Mouse (Mus musculus): ENCODE measurements at regions not wholly inside any gene's neighbourhood (a gene's known extent, or its start where the extent isn't known, plus 50 kb on each side); places are given as distances from the start of the nearest gene placed in this dataset.

DNA sequence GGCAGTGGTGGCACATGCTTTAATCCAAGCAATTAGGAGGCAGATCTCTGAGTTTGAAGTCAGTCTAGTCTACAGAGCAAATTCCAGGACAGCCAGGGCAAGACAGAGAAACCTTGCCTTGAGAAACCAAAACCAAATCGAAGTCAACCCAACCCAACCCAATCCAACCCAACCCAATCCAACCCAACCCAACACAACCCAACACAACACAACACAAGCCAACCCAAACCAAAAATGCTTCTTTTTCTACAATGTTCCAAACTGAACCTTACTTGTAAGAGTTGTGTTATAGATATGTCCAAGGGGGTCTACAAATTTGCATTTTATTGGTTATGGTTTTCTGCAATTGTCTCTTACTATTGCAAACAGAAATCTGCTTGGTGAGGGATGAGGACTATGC is 52.8 kb upstream of the Chodl start:
- DNase-seq (ENCODE audit: low read depth) = peak; percentile 28

DNA sequence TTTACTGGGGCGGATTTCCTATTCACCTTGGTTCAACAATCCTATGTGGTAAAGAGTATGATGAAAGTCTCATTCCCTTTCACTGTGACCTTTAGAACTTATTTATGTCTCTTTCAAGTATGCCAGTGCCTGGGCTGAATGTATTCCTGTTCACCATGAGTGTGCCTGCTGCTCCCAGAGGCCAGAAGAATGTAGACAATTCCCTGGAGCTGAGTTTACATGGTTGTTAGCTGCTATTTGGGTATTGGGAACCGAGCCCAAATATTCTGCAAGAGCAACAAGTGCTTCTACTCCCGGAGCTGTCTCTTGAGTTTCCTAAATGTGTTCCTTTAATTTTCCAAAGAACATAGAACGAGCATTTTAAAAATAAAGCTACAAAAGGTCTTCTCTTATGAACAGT is 71.7 kb upstream of the Chodl start:
- no peak for DNase-seq (ENCODE audit: low read depth)

DNA sequence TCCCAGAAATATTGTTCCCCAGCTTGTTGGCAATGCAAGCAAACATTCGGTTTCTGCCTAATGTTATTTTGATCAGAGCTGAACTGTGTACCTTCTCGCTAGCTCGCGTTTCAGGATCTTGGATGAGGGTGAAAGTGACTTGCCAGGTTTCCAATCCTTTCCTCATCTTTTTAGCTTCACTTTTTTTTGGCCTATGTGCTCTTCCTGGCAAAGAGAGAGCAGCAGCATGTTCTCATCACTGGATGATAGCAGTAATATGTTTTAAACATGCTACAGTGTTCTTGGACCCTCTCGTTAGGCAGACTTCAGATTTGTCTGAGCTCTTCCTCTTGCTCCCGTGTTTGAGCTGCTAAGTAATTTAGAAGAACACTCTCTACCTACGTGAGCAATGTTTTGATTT is 99.8 kb upstream of the Chodl start:
- no peak for DNase-seq (ENCODE audit: low read depth)

DNA sequence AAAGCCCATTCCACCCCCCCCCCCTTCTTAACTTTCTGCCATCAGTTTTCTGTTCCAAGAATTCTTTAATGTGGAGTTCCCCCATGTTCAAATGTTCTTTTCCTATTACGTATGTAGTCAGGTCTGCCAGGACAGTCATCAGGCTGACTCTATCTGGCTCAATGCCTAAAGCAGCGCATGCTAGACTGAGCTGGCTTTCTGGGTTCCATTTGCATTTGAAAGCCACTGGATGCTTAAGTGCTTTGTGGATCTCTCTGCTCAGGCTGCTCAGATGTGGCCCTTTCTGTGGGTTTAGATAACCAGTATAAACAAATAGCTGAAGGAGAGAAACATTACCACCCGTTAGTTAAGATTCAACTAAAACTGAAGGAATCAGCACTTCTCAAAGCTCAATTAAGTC is 103.0 kb upstream of the Chodl start:
- DNase-seq (ENCODE audit: low read depth) = no peak

DNA sequence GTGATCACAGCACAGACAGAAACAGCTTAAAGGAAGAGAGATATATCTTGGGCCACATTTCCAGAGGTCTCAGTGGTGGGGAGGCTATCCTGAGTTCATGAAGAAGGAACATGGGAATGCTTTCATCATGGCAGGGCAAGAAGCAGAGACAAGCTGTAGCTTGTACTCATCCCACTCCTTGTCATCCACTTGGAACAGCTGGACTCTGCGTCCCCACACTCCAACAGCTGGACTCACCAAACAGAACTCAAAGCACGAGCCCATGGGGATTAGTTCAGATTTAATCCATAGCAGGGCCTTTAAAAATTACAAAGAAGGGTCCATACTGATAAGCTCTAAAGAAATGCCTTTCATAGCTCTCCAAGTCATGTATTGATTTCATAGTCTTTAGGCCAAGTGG is 140.7 kb upstream of the Chodl start:
- no peak for DNase-seq (ENCODE audit: low read depth)

DNA sequence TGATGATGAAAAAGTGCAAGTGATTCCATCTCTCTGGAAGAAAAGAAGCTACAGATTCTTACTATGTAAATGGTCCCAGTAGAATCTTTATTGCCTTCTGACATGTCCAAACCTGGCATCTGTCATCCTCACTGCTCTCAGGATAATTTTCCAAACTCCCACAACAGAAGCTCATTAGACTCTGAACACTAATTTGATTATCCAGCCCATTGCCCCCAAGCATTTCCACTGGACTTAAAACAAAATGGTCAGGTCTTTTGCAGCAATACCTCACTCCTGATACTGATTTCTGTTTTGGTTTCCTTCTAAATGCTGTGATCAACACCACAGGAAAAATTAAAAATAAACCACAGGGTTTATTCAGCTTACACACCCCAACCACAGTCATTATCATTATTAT is 171.5 kb upstream of the Chodl start:
- DNase-seq (ENCODE audit: low read depth) = no peak

DNA sequence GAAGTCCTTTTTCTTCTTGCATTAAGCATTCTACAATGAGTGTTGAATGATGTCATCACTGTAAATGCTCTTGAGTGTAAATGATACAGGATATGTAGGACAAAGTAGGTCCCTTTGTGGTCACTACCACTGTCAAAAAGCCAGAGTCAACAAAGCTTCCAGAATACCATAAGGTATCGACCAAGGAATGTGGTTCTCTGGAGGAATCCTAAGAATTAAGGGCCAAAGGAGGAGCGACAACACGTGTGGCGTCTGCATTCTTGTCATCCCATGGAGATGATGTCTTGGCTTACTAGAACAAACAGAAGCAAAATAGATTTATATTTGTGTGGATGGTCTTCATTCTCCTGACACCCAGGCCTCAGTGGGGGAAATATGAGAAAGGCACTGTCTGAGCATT is 161.4 kb upstream of the D16Ertd472e start:
- DNase-seq (ENCODE audit: low read depth) = no peak

DNA sequence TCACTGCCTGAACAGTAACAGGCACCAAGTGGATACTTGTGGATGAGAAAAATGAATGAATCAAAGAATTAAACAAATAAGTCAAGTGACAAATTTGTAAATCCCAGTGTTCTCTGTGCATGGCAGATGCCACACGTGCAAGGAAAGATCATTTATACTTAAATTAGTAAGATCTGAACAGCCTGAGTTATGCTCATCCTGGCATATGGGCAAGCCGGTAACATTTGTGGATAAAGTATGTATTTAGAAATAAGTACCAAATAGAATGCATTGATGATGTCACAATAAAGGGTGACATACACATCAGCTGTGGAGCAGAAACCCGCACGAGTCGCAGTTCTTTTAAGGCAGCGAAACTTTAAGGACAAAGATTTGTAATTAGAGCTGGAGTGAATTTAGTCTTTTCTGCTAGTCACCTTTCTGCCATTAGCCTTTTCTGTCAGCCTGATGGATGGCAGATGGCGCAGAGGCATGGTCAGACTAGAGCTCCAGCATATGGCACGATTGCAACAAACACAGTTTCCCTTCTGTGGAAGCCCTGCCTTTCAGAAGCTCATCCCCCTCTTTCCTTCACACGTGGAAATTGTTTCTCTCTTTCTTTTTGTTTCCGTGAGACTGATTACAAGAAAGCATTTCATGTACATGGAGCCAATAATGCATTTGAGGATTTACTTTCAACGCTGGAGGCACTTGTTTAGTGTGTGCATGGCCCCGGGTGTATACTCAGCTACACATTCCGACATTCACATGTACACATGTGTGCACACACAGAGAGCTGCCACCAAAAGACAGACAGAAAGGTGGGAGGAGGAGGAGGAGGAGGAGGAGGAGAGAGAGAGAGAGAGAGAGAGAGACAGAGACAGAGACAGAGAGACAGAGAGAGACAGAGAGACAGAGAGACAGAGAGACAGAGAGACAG is 154.3 kb upstream of the D16Ertd472e start:
- DNase-seq (ENCODE audit: low read depth) = no peak

DNA sequence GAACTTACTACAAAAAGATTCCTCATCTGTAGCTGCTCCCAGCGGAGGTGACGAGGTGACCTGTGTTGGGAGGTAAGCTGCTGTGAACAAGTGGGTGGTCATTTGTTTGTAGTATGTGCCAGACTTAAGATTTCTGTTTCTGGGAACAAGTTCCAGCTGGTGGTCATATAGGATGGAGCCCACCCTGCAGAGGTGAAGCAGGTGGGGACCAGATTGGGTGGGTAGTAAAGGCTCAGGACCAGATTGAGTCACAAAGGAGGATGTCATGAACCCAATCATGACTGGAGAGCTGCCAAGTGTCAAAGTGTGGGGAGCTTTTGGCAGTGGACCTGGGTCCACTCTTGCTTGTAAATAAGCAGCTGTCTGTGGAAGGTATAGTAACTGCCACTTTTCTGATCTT is 149.0 kb upstream of the D16Ertd472e start:
- DNase-seq (ENCODE audit: low read depth) = no peak

DNA sequence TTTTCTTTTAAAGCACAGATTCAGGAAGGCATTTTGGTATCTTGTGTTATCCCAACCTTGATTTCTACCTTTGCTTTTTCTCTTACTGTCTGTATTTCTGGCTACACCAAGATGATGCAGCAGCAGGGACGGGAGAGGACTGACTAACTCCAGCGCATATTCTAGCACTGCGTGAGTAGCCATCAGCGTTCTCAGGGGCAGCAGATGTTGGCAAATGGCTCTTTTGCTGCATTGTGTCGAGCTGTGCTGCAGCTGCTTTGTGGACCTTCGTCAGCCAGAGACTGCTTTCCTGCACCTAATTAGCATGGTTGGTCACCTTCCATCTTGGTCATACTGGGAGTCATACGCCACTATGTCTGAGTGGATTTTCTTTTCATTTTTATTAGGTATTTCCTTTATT is 133.4 kb upstream of the D16Ertd472e start:
- DNase-seq (ENCODE audit: low read depth) = no peak

DNA sequence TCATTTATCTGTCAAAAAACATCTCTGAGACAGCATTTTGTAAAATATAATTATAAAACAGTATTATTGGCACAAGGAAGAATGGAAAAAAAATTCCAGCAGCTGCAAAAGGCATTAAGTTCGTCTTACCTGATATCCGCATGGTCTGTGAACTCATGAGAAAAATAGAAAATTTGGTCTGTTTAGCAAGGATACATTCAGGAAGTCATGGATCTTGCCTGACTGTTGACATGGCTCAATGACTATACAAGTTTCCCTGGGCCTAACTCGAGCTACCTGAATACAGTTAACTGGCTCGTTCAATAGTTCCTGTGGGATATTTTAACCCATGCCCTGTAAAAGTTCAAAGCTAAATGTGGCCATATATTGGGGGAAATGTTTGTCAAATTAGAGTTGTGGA is 131.1 kb upstream of the D16Ertd472e start:
- no peak for DNase-seq (ENCODE audit: low read depth)

DNA sequence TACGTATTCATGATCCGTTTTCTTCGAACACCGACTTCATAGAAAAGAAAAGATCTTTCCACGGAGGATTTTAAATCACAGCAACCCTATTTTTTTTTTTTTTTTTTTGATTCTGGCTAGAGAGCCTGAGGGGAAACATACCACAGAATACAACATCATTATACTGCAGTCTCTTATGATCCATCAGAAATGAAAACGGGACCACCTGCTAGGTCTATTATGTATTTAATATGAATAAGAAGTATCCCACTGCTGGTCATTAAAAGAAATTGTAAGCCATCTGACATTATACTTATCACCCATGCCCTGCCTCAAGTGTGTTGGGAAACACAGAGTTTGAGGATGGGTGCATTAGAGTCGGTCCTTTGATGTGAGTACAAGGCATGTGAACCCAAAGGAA is 130.7 kb upstream of the D16Ertd472e start:
- DNase-seq (ENCODE audit: low read depth) = no peak

DNA sequence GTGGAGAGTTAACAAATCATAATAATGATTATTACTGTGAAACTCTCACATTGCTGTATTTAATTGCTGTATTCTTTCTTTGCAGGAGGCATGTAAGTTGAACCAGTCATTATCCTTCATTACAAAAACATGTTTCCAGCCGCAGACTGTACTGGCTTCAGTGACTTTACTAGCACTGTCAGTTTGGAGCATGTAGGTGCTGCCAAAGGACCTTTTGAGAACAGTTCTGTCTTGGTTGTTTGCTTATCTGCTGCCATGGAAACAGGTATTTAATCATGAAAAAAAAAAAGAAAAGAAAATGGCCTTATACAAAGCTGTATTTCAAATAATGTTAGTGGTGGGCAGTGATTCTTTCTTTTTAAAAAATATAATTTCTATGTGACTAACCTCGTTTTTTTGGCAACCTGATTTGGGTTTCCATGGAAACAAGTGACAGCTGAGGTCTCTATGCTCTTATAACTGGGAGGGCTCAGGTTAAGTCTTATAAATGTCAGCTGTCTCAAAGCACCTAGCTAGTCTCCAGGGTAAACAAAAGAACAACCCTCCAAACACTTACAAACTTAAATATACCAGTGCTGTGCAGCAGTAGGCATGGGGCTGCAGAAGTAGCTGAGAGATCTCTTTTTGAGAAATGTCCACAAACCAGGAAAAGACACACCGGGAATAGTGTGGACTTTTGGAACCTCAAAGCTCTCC is 121.2 kb upstream of the D16Ertd472e start:
- DNase-seq (ENCODE audit: low read depth) = no peak

DNA sequence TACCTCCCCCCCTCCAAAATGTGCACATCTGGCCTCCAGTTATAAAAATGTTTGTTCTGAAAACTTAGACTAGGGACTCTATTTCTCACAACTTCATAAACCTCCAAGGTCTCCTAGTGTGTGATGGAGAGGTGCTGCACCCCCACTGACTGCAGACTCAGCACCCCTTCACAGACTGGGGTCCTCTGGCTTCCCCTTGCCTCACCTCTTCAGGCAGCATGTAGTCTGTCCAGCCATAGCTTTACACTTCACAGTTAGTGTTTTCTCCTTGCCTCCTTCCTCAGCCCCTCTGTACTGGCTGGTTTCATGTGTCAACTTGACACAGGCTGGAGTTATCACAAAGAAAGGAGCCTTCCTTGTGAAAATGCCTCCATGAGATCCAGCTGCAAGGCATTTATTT is 111.7 kb upstream of the D16Ertd472e start:
- DNase-seq (ENCODE audit: low read depth) = no peak

DNA sequence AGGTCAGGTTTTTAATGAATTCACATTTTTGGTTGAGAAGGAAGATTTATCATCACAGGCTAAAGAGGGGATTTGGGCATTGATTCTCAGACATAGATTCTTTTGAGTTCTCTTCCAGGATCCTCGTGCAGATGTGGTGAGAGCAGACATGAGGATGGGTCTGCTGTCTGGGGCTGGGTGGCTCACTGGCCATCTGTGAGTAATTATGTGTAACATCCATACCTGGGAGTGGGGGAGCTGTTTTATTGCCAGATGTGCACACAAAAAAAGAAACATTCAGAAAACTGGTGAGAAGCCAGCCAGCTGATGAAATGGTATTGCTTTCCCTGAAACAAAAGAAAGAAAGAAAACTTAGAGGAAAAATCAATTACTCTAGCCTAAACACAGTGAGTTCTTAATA is 108.7 kb upstream of the D16Ertd472e start:
- DNase-seq (ENCODE audit: low read depth) = no peak

DNA sequence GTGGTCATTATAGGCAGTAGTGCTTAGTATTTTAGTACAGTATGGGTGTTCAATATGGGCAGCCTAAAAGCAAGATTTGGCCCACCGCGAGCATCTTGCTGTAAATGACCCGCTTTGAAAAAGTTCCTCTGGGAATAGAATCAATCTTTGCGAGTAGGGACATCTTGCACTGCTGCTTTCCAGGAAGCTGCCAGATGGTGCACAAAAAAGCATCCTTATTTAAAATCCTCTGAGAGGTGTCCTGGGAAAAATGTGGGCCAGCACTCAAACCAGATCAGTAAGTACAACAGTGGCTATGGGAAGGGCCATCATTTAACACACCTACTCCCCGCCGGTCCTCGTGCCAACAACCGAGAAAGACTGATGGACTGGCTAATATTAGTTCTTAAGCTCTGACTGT is 107.5 kb upstream of the D16Ertd472e start:
- DNase-seq (ENCODE audit: low read depth) = no peak

DNA sequence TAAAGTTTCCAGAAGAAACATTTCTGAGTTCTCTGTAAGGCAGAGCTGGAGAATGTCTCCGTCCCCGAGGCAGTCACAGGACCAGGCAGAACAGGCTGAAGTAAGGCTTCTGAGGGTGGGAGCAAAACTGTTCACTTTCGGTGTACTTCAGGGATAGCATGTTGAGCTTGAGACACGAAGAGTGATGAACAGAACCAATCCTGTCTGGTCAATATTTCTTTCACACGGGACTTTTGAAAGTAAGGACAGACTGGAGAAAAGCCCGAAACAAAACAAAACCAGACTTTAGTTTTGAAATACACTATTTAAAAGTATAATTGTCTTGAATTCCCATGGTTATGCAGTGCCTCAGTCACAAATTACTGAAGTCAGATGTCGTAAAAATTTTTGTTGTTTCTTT is 84.6 kb upstream of the D16Ertd472e start:
- no peak for DNase-seq (ENCODE audit: low read depth)

DNA sequence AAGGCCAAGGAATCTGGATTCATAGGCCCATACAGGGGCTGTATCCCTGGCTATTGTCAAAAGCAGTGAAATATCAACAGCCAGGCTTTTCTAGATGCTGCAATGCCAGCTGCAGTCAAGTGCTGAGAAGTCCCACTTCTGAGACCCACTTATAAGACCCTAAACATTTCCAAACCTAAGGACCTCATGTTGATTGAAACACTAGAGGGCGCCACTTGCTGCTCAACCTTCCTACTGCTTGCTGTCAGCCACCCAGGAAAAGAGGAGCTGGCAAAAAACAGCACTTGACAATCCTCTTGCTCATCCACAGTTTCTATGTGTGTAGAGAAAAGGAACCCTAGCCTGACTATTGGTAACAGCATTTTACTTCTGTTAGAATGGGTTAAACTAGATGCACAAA is 68.2 kb upstream of the D16Ertd472e start:
- peak; percentile 30 for DNase-seq (ENCODE audit: low read depth)

DNA sequence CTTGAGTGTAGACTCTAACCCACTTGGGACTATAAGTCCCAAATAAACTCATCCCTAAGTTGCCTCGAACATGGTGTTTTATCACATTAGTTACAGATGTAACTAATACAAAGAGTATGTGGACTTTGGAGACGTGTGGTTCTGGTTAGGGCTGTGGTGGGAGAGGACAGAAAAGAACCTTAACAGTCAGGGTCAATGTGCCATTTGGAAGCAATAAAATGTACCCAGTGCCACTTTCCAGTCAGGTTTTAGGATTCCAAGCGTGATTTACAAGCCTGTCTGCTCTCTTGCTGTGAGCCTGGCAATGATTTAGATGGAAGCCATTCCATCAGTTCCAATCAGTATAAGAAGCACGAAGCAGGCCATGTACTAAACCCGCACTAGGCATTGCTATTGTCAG is 65.2 kb upstream of the D16Ertd472e start:
- no peak for DNase-seq (ENCODE audit: low read depth)

DNA sequence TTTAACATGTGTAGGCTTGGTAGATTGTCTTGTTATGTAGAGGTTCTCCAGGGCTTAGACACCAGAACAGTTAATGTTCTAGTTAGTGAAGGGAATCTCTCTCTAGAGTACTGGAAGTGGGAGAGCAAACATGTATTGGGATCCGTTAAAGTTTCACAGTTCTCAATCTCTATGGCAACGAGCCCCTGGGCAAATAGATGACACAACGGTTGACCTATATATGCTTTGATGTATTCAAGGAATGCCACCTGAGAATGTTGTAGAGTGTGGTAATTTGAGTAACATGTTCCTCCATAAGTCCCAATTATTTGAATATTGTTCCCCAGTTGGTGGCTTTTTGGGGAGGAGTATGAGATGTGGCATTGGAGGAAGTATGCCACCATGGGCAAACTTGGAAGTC is 64.7 kb upstream of the D16Ertd472e start:
- DNase-seq (ENCODE audit: low read depth) = no peak

DNA sequence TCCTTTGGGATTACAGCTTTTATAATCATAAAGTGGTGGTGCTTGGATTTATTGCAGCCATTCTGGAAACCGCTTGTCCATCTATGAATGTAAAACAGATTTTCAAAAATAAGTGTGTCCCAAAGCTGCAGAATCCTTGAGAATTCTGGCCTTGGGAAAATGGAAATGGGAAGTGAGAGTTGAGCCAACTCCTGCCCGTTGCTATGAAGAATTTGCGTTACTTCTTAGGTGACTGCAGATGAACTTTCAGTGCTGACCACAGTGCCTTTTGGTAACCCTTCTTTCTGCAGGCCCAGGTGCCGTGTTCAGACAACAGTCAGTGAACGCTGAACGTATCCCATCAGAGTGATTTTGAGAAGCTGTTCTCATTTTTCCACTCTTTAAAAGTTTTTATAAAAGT is 60.9 kb upstream of the D16Ertd472e start:
- DNase-seq (ENCODE audit: low read depth) = no peak

DNA sequence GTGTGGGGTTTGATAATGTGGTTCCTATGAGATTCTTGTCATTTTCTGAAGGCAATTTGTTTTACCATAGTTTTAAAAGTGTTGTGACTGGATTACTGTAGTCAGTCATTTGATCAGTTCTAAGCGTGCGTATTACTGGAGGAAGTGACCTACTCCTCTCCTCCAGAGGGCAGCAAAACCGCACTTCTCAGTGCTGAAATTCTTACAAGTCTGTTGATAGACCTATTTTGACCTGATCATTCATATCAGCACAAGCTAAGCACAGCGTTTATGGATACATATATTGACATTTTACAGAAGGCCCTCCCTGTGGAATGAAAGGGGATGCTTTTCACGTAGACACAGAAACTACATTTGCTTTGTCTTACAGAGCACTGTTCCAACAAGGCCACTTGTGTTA is 60.5 kb upstream of the D16Ertd472e start:
- DNase-seq (ENCODE audit: low read depth) = peak; percentile 60

DNA sequence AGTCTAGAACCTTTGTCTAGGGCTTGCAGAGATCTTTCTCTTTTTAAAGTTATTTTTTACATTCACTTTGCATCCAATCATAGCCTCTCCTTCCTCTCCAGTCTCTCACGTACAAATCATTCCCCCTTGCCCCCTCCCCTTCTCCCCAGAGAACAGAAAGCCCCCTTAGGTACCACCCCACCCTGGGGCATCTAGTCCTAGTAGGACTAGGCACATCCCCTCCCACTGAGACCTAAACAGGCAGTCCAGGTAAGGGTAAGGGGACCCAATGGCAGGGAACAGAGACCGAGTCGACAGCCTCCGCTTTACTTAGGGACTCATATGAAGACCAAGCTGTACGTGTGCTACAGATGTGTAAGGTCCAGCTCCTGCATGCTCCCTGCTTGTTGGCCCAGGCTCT is 59.3 kb upstream of the D16Ertd472e start:
- DNase-seq (ENCODE audit: low read depth) = no peak

DNA sequence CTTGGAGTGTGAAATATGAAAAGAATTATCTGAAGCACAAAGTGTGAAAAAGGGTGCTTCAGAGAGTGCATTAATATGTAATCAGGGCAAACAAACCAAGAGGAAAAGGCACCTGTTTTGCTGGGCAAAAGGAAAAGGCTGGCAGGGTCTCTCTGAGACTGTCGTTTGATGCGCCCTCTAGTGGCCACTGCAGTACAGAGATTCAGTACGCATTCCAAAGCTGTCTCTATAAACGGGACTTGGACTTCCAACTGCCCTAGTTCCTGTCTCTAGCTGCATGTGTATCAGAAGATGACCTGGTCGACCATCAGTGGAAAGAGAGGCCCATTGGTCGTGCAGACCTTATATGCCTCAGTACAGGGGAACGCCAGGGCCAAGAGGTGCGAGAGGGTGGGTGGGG is 58.7 kb upstream of the D16Ertd472e start:
- peak; percentile 82 for DNase-seq (ENCODE audit: low read depth)
